Mouse (Mus musculus) gastrocnemius, postnatal 36 days (tissue): ENCODE measurements around the gene Vps13d. TPM values are rescaled to one million over a fixed set of nuclear protein-coding genes. Genes with fewer than 3 reads are reported as not detected.

Source experiments
- DNase-seq, 2 experiments: peaks; one replicate each; pipeline ENCODE4 v3.0.0; 2022
- intact Hi-C: fragments of 180-260 bp; cut with DNase I; formaldehyde crosslinking; loops from one replicate; pipeline ENCODE4 v1.15.1; 2025
- total RNA-seq, 2 experiments: library from RNA; stranded (reverse); gene quantifications; 2 replicates each; pipeline ENCODE4 v1.2.3; 2021

Vps13d gene
- total RNA-seq, 2 experiments from 2014 or later, result 28.4 to 31.1 TPM

DNA sequence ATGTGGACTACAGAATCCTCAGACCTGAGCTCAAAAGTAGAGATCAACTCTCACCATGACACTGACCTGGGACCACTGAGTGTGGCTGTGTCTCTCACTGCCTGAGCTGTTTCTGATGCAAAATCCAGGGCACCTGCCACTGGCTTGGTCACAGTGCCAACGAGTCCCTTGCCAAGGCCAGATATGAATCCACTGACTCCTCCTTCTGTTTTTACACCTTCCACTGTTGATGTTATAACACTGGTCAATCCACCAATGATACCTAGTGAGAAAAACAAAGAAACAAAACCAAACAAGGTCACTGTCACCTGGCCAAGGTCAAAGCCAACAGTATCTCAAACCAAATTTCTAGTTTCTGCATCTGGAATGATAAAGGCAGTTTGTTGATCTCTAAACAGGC, 178.1 kb downstream of the Vps13d start:
- intact Hi-C loops, result no loop called here
- no peak for DNase-seq

DNA sequence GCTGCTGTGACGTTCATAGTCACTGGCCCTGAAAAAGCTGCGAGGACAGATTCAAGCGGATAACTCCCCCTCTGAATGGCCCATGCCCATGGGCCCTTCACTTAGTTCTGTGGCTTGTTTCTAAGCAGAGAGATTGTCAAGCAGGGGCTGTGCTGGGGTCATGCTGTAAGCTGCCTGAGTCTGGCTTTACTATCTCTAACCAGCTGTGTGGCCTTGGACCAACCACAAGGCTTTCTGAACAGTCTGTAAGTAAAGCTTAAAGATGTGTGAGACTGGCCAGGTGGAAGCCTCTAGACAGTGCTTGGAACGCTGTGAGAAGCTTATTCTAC, 180.2 kb downstream of the Vps13d start:
- no peak for DNase-seq
- intact Hi-C loops, result no loop called here

DNA sequence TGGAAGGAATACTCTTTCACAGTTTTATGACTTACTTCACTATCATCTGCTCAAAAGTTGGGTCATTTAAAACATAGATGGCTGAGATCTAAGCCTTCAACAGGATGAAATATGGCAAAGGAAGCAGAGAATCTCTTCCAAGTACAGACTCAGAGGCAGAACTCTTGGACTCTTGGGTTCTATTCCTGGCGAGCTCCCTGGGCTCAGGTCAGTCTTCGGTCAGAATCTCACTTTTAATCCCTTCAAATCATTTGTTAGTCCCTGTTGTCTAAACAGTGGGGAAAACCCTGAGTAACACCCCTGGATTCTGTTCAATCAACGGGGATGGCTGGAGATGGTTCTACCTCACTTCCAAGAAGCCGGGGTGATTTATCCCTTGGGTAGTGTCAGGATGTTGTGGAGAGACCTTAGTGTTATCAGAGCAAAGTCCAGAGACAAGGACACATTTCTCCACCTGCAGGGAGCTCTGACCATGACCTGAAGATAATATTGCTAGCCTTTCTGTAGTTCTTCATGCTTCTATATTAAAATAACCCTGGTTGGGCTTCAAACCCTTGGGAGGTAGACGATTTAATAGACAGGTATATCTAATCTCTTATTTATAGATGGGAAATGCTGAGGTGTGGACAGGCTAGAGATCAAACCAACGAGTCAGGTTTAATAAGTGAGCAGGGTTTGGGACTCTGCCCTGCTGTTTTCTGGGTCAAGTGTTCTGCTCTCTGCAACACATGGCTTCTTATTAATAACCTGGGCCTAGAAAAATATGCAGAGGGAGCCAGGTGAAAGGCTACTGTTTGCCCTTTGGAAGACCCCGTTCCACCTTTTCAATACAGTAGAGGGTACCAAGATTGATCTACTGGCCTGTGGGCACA, 180.8 kb downstream of the Vps13d start:
- intact Hi-C loops, result no loop called here
- no peak for DNase-seq

DNA sequence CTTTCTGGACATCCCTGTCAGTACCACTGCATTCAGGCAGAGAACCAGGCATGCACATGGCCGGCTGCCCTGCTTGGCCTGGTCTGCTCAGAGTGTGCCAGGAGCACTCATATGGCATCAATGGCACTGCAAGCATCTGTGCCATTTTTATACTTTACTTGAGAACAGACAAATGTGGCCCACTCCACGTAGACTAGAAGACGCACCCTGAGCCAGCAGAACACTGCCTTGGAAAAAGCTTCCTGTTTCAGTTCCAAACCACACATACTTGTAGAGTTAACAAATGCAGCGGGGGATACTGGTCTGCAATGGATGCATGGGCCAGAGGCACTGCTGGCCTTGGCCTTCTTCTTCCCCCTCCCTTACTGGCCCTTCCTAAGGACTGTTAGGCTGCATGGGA, 181.6 kb downstream of the Vps13d start:
- DNase-seq, result peak in 1 of 2 experiments; percentile 33
- intact Hi-C loops, result no loop called here

DNA sequence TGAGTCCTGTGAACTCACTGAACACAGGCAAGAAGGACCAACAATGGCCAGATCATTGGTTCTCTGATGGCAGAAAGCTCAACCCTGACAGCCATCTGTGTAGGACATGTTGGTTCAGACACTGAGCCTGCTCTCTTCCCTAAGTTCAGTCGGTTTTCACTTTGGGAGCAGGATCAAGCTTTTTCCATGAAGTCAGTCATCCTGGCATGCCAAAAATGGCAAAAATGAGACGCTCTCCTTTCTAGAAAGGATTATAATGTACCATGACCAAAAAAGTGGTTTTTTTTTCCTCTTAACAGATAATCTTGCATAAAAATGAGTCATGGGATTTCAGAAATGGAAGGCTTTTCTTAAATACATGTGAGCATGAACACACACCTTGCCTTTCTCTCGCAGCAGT, 183.6 kb downstream of the Vps13d start:
- intact Hi-C loops, result no loop called here
- DNase-seq, result no peak

DNA sequence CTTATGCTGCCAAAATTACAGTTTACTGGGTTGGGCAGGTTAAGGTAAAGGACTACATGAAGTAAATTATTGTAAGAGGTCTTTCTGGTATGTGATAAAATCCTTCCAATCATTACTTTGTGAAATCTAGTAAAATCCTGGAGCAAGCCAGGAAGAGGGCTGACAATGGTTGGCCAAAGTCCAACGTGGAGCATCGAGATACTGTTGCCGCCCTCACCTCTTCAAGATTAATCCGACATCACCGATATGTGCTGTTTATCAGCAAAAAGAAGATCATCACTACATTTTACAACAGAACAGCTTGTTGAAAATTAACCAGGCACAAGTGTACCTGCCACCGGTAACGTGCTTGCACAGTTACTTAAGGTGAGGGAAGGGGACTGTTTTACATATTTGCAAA, 184.9 kb downstream of the Vps13d start:
- DNase-seq, result no peak
- intact Hi-C loops, result no loop called here

GRCm38 (mm10) chr4:145009437-145009836, 185.4 kb downstream of the Vps13d start:
- intact Hi-C loops, result no loop called here
- no peak for DNase-seq

GRCm38 (mm10) chr4:145005943-145006545, 188.8 kb downstream of the Vps13d start:
- no peak for DNase-seq

GRCm38 (mm10) chr4:145004176-145004575, 190.6 kb downstream of the Vps13d start:
- DNase-seq, result no peak
- intact Hi-C loops, result no loop called here

More at GRCm38 (mm10) chr4:145005943-145006545, 188.8 kb downstream of the Vps13d start:
- intact Hi-C loops, result no loop called here

DNA sequence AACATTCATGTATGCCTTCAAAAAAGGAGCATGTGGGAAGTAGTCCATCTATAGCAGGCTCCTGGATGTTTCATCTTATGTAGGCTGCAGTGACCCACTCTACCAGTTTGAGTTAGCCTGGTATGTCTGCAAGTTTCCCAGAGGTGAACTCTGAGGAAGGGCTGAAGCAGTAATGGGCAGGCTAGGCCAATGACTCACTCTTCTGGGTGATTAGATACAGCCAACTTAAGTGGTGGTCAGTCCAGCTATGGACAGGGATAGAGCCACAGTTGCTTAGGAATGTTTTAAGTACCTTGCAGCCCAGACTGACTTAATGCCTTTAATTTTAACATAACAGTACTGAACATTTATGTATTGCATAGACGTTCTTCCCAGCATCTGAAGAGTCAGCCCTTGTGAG, 192.1 kb downstream of the Vps13d start:
- no peak for DNase-seq
- intact Hi-C loops, result no loop called here

GRCm38 (mm10) chr4:144999903-145000382, 194.9 kb downstream of the Vps13d start:
- DNase-seq, result peak in 1 of 2 experiments; percentile 49
- intact Hi-C loops, result no loop called here

GRCm38 (mm10) chr4:144999572-144999880, 195.3 kb downstream of the Vps13d start:
- DNase-seq, result no peak
- intact Hi-C loops, result no loop called here

DNA sequence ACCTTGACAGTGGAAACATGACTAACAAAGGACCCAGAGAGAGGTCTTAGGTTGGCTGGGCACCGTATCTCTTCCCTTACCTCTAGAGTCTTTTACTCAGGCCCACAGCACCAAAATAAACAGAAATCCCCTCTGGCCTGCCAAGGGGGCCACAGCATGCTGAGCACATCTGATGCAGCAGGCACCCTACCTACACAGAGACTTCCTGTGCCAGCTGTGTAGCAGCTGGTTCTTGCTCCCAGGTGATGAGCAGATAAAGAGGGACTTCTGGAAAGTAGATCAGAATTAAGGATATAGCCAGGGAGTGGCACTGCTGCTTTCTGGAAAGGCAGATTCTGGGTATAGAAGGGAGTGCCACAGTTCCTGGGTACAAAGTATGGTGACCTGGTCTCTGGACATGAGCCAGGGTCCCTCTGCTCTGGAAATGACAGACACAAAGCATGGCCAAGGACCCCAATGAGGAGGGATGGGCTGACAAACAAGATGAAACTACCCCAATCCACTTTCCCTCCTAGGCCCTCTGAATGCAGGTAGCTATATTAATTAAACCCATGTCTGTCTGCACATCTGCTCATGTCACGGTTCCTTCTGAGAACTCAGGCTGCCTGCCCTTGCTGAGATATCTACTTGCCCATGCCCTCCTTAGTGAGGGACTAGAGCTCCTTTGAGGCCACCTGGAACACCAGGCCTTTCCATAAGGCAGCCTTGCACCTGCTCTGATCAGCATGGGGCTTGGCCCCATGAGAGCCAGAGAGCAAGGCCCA, 195.8 kb downstream of the Vps13d start:
- intact Hi-C loops, result no loop called here
- DNase-seq, result no peak

GRCm38 (mm10) chr4:144997887-144998658, 196.7 kb downstream of the Vps13d start:
- intact Hi-C loops, result no loop called here

GRCm38 (mm10) chr4:144996996-144997820, 197.6 kb downstream of the Vps13d start:
- no peak for DNase-seq
- intact Hi-C loops, result no loop called here

More at GRCm38 (mm10) chr4:144997887-144998658, 196.7 kb downstream of the Vps13d start:
- no peak for DNase-seq

DNA sequence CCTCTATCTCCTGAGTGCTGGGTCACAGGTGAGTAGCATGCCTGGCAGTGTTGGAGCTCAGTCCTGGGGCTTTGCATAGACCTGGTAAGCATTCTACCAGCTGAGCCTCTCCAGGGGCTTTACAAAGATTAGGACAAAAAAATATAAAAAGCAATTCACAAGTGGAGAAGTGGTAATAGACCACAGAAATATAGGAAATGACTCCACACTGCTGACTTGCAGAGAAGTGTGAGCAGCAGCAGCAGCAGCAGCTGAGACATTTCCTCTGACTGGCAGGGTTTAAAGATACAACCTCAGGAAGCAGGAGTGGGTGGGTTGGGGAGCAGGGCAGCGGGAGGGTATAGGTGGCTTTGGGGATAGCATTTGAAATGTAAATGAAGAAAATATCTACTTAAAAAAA, 199.0 kb downstream of the Vps13d start:
- no peak for DNase-seq
- intact Hi-C loops, result no loop called here

GRCm38 (mm10) chr4:144993047-144993917, 201.5 kb downstream of the Vps13d start:
- intact Hi-C loops, result no loop called here
- DNase-seq, result no peak

- intact Hi-C loops, result no loop called here
- no peak for DNase-seq
These were observed 202.4 kb downstream of the Vps13d start for GRCm38 (mm10) chr4:144992413-144992812.
